Mouse (Mus musculus) hindbrain, embryonic 11.5 days (tissue): ENCODE measurements at regions not wholly inside any gene's neighbourhood (a gene's known extent, or its start where the extent isn't known, plus 50 kb on each side); places are given as distances from the start of the nearest gene placed in this dataset.

Source experiments
- ATAC-seq: fragments of 200-750 bp; cut with Nextera tagmentation; 2 replicates; pipeline ENCODE4 v1.8.0; 2017; ENCODE audit warnings: mild to moderate bottlenecking, moderate TSS enrichment, moderate library complexity; ENCODE audit not compliant: low FRiP score
- DNase-seq: peaks from one replicate; pipeline ENCODE4 v3.0.0-alpha.2; 2015; ENCODE audit warnings: low spot score
- H3K27ac ChIP-seq: fragments of 300-500 bp; sonication (generic); 2 replicates; pipeline ENCODE4 v1.5.1; 2014; ENCODE audit warnings: mild to moderate bottlenecking, low read depth, low read length
- H3K27me3 ChIP-seq: fragments of 300-500 bp; sonication (generic); 2 replicates; pipeline ENCODE4 v1.6.1; 2014; ENCODE audit warnings: mild to moderate bottlenecking, low read length, moderate library complexity, mixed read lengths; ENCODE audit not compliant: control insufficient read depth, insufficient read depth
- H3K36me3 ChIP-seq: fragments of 300-500 bp; sonication (generic); 2 replicates; pipeline ENCODE4 v1.6.1; 2014; ENCODE audit warnings: mild to moderate bottlenecking, low read length, moderate library complexity, mixed read lengths; ENCODE audit not compliant: control insufficient read depth, insufficient read depth
- H3K4me1 ChIP-seq: fragments of 300-500 bp; sonication (generic); replicated peaks from 2 replicates; pipeline ENCODE4 v1.6.1; 2014; ENCODE audit warnings: low read length, mixed read lengths; ENCODE audit not compliant: control insufficient read depth, insufficient read depth
- H3K4me2 ChIP-seq: fragments of 300-500 bp; sonication (generic); replicated peaks from 2 replicates; pipeline ENCODE4 v1.6.1; 2014; ENCODE audit warnings: mild to moderate bottlenecking, low read depth, low read length
- H3K4me3 ChIP-seq: fragments of 300-500 bp; sonication (generic); 2 replicates; pipeline ENCODE4 v1.5.1; 2014; ENCODE audit warnings: low read depth, low read length
- H3K9ac ChIP-seq: fragments of 300-500 bp; sonication (generic); 2 replicates; pipeline ENCODE4 v1.6.1; 2014; ENCODE audit warnings: low read depth, low read length
- H3K9me3 ChIP-seq: fragments of 300-500 bp; sonication (generic); 2 replicates; pipeline ENCODE4 v1.6.1; 2016; ENCODE audit warnings: low read length; ENCODE audit not compliant: control insufficient read depth
- WGBS: fragments of 180-500 bp; shearing (Covaris S2); extraction: QIAGEN DNeasy Blood & Tissue Kit; methylation state at CpG from one replicate; pipeline ENCODE4 v1.1.7; 2014; 5-methylcytosine and 5-hydroxymethylcytosine counted together

DNA sequence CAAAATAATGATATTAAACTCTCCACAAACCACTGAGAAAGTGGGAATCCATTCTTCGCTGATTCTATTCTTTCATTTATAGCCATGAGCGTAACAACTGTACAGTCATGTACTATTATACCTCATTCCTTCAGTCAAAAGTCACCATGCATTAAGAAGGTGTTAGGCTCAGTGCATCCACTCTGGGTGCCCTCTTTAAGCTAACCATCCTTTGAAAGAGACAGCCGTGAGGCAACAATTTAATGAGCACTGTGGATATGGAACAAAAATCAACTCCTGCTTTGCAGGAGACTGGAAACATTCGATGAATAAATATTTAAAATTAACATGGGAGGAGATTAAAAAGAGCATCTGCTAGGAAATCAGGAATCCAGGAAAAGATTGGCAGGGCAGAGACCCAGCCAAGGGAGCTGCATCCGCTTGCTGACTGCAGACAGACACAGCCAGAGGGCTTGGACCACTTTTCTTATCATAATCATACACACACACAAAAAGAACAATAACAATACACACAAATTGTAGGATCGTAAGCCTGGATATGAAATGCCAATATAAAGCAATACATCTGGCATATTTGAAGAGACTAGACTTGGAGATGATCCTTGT is 309.2 kb upstream of the Negr1 start:
- WGBS, result 87% methylated on average over 6 of the region's 6 CpGs
- no peaks in the 10 kb centered on the region for H3K27me3 ChIP-seq
- no peaks in the 10 kb centered on the region for H3K4me1 ChIP-seq
- H3K36me3 ChIP-seq, result no peaks in the 10 kb centered on the region
- H3K27ac ChIP-seq, result no peak overlapping the region
- no peak overlapping the region for H3K9ac ChIP-seq
- no peaks in the 10 kb centered on the region for H3K9me3 ChIP-seq
- no peak overlapping the region for H3K4me2 ChIP-seq
- no peak overlapping the region for H3K4me3 ChIP-seq
- ATAC-seq (no peak), DNase-seq (no peak)

DNA sequence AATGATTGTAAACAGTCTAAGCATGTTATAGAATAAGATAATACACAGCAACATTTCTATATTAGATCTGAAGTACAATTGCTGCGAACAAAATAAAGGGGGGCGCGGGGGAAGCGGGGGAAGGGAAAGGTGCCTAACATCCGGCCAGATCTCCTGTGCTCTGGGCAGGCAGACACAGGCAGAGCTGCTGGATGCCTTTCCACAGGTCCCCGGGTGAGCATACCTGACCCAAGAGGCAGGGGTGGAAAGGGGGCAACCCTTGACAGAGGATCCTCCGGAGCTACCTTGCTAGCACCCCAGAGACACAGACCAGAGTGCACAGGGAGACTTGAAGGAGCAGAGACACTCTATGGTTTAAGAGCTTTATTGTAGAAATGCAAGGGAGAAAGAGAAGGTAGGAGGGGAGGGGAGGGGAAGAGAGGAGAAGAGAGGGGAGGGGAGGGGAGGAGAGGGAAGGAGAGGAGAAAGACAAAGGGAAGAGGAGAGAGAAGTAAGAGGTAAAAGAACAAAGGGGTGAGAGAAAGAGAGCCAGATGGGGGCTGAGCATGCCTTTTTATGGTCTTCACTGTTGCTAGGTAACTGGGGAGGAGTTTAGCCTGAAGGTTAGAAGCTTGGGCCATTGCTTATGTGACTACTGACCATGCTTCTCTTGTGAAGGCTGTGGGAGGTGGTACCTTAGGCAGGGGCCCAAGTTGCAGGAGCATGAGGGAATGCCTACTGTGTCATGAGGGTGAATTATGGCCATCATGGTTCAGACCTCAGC is 308.2 kb upstream of the Negr1 start:
- ATAC-seq (peak; percentile 64), DNase-seq (peak; percentile 12)
- Histone ChIP-seq H3K36me3 (no peaks in the 10 kb centered on the region), H3K27ac (no peak overlapping the region), H3K9me3 (no peaks in the 10 kb centered on the region), H3K27me3 (no peaks in the 10 kb centered on the region), H3K4me3 (no peak overlapping the region), H3K4me1 (no peaks in the 10 kb centered on the region), H3K9ac (no peak overlapping the region), H3K4me2 (no peak overlapping the region)
- WGBS, result 74% methylated on average over 7 of the region's 7 CpGs

DNA sequence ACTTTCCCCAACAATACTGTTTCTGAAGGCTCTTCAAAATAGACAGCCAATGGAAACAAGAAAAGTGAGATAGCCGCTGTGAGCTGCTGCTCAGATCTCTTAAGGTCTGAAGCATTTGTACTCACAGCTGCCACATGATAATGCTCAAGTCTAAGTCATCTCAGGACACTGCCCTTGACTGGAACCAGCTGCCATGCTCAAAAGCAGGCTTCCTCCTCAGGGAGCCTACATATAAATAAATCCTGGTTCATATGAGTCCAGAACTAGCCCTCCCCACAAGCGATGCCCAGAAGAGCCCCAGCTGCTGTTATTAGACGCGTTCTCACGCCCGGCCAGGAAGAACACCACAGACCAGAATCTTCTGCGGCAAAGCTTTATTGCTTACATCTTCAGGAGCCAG is 304.9 kb upstream of the Negr1 start:
- Histone ChIP-seq H3K4me2 (no peak overlapping the region), H3K27me3 (no peaks in the 10 kb centered on the region), H3K9ac (no peak overlapping the region), H3K4me1 (no peaks in the 10 kb centered on the region), H3K36me3 (no peaks in the 10 kb centered on the region), H3K4me3 (no peak overlapping the region), H3K9me3 (no peaks in the 10 kb centered on the region), H3K27ac (no peak overlapping the region)
- DNase-seq, result no peak
- 96% methylated on average over 7 of the region's 7 CpGs for WGBS
- no peak for ATAC-seq

DNA sequence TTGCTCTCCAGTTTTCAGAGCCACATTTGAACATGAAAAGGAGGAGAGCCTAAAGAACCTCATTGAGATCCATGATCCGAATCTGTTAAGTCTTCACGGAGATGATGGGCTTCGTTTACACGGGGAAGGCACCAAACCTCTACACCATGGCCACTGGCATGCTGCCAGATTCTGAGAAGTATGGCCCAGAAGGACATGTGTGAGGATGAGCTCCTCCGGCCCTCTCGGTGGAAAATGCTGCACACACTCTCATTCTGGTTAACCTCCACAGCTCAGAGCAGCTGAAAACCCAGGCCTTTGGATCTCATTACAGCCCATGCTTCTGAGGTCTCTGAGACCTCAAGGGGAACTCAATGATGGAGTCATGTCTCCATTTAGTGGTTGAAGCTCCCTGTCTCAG is 296.9 kb upstream of the Negr1 start:
- no peak overlapping the region for H3K4me2 ChIP-seq
- no peaks in the 10 kb centered on the region for H3K27me3 ChIP-seq
- no peak overlapping the region for H3K27ac ChIP-seq
- H3K9ac ChIP-seq, result no peak overlapping the region
- DNase-seq, result no peak
- H3K36me3 ChIP-seq, result no peaks in the 10 kb centered on the region
- 90% methylated on average over 6 of the region's 6 CpGs for WGBS
- ATAC-seq, result no peak
- H3K4me3 ChIP-seq, result no peak overlapping the region
- no peaks in the 10 kb centered on the region for H3K9me3 ChIP-seq
- H3K4me1 ChIP-seq, result no peaks in the 10 kb centered on the region

DNA sequence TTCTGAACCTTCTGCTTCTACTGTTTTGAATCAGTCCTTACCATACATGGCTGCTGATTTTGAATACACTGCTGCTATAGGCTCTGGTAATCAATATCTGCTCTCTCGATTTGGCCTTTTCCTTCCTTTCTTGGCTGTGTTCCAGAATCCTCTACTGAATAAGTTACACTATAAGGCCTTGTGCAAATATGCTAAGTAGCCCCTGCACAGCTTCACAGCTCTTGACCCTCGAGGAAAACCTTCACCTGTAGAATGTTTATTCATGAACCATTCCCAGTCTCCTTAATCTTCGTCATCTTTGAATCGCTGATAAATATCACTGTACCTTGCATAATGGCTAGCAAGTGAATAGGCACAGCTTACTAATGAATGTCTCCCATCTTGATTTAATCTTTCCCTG is 293.9 kb upstream of the Negr1 start:
- 72% methylated on average over 4 of the region's 4 CpGs for WGBS
- DNase-seq (no peak), ATAC-seq (no peak)
- Histone ChIP-seq H3K9me3 (no peaks in the 10 kb centered on the region), H3K9ac (no peak overlapping the region), H3K27ac (no peak overlapping the region), H3K36me3 (no peaks in the 10 kb centered on the region), H3K4me3 (no peak overlapping the region), H3K27me3 (no peaks in the 10 kb centered on the region), H3K4me1 (no peaks in the 10 kb centered on the region), H3K4me2 (no peak overlapping the region)

DNA sequence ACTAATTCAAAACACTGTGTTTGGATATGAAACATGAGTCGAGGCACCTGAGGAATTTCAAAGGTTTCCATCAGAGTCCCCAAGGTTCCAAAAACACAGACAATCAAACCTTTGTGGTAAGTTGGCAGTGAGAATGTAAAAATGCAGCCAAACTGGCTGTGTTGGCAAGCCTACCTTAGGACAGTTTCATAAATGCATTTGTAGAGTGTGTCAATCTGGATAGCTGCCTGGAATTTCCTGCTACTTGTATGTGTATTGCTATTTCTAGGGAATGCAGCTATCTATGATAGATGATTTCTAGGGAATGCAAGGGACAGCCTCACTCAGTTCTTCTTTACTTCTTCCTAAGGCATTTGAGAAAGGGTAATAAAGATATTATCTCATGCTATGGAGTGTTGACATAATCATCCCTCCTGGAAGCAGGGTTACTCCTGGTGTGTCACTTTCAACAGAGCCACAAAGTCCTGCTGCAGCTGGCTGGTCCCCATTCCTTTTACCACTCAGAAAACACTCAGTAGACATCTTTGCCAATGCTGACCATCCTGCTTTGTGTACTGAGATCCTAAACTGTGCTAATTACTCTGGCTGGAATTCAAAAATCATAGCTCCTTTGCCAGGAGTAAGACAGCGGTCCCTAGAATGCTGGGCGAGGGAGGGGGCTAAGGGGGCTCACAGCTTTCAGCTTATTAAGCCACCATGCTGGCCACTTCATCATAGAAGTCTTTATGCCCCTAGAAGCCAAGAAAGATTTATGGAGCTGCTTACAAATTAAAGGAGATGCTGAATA is 261.4 kb upstream of the Negr1 start:
- 67% methylated on average over 3 of the region's 3 CpGs for WGBS
- no peak for ATAC-seq
- no peak overlapping the region for H3K27ac ChIP-seq

DNA sequence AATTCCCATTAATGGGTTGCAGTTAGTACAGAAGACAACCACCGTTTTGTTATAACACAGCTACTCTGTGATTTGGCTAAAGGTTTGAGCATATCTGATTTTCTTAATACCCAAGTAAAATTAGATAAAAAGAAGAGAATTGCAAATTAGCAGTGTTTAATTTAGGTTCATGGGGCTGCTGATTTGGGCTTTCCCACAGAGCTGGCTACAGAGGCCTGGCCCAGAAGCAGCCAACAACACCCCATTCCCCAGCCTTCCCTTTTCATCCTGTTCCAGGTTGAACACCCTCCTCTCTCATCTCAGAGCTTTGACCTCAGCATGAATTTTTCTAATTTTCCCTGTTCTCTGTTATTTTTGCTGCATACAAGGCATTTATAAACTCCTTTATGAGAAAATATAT is 260.3 kb upstream of the Negr1 start:
- WGBS, result 94% methylated on average over 1 of the region's 1 CpGs
- Histone ChIP-seq H3K4me2 (no peak overlapping the region), H3K27ac (no peak overlapping the region), H3K36me3 (no peaks in the 10 kb centered on the region), H3K9me3 (no peaks in the 10 kb centered on the region), H3K4me3 (no peak overlapping the region), H3K27me3 (no peaks in the 10 kb centered on the region), H3K9ac (no peak overlapping the region), H3K4me1 (no peaks in the 10 kb centered on the region)
- DNase-seq (no peak), ATAC-seq (no peak)

More for the DNA sequence above, 261.4 kb upstream of the Negr1 start:
- Histone ChIP-seq H3K4me1 (no peaks in the 10 kb centered on the region), H3K9me3 (no peaks in the 10 kb centered on the region), H3K36me3 (no peaks in the 10 kb centered on the region), H3K4me2 (no peak overlapping the region), H3K9ac (no peak overlapping the region), H3K4me3 (no peak overlapping the region), H3K27me3 (no peaks in the 10 kb centered on the region)
- no peak for DNase-seq

DNA sequence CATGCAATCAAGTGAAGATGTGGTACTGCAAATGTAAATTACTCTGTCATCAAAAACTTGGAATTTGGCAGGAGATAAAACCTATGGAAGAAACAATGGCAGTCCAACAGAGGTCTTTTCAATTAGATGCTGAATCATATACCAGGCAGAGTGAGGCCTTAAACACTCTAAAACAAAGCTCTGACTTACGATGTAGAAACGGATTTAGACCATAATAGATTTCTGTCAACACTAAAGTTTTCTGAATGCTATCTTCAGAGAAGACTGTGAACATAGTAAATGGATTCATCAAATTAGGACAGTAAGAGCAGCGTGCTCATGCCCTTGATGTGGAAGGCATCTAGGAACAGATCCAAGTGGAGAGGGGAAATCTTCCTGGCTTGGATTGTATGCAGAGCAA is 259.8 kb upstream of the Negr1 start:
- Histone ChIP-seq H3K4me3 (no peak overlapping the region), H3K9ac (no peak overlapping the region), H3K27me3 (no peaks in the 10 kb centered on the region), H3K27ac (no peak overlapping the region), H3K36me3 (no peaks in the 10 kb centered on the region), H3K9me3 (no peaks in the 10 kb centered on the region), H3K4me1 (no peaks in the 10 kb centered on the region), H3K4me2 (no peak overlapping the region)
- ATAC-seq, result no peak
- 90% methylated on average over 3 of the region's 3 CpGs for WGBS
- DNase-seq, result no peak
